Mouse (Mus musculus) CD4-positive helper T cell, adult 2 months (primary cell): ENCODE data around the gene Asl.

Experiments used
- DNase-seq: peaks from one replicate; pipeline ENCODE4 v3.0.0-alpha.2; 2012; ENCODE audit warnings: low read depth, missing footprints, low spot score

Gene Asl

GRCm38 (mm10) chr5:130046100-130046499 is 17.1 kb upstream of the Asl start:
- DNase-seq: no peak

DNA sequence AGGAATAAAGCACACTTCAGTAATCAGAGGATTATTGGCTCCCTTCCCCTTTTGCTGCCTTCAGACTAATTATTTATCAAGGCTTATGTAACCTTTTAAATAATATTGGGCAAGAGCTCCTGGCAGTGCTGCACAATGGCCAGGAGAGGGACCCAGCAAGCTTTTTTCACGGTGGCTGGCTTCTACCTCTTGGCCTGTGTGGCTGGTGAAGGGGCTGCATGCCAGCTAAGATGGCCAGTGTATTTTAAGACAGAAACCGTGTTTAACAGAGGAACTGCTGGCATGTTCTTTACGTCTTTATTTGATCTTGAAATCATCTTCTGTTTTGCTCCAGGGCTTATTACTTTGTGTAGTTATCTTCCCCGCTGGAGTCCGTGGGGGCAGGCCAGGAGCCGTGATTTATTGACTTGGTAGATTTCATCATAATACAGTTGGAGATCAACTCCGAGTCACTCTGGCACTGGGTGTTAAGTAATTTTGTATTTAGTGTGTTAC is 15.2 kb upstream of the Asl start:
- DNase-seq: no peak

- no peak for DNase-seq
Observed at GRCm38 (mm10) chr5:130043741-130044140, 14.7 kb upstream of the Asl start.

DNA sequence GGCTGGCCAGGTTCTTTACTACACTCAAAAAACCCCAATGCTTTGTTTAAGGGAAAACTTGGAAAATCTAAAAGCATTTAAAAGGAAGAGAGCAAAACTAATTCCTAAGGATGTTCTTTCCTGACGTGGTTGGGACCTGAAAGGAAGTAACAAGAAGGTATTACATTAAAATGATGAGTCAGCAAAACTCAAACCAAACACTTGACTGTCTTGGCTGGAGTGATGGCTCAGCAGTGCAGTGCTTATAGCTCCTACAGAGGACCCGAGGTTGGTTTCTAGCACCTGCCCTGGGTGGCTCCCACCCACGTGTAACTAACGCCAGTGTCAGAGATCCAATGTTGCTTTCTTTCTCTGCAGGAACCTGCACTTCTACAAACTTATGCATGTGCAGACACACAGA is 12.2 kb upstream of the Asl start:
- DNase-seq: no peak

- DNase-seq: no peak
Observed at GRCm38 (mm10) chr5:130040797-130041196, 11.8 kb upstream of the Asl start.

DNA sequence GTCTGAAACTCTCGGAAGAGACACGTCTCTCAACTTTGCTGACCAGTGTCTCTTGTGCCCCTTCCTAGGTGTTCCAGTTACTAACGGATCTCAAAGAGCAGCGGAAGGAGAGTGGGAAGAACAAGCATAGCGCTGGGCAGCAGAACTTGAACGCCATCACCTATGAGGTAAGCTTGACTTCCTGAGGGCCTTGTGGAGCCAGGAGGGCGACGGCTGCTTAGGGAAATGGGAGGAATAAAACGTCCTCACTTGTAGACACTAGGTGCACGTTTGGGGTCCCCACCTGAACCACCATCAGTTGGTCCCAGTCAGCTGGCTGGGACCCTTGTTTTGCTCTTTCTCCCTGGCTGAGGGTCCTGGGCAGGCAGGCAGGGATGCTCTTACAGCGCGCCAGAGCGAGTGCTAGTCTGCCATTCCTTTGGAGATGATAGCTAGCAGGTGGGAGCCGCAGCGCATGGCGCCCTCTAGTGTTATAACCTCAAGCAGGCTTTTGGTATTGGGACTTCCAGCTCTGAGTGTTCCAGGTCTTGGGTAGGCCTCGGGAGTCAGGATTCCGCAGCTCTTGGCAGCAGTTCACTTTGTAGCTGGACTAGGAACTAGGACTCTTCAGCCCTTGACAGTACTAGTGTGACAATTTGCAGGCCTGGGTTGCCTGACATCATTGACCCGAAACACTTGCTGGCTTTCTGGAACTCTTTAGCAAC is 8.9 kb upstream of the Asl start:
- DNase-seq: peak; percentile 54

DNA sequence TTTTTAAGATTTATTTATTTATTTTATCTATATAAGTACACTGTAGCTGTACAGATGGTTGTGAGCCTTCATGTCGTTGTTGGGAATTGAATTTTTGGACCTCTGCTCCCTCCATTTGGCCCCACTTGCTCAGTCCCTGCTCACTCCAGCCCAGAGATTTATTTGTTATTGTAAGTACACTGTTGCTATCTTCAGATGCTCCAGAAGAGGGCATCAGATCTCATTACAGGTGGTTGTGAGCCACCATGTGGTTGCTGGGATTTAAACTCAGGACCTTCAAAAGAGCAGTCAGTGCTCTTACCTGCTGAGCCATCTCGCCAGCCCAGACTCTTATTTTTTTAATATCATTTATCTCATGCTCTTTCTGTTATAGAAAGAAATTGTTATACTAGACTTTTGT is 7.3 kb upstream of the Asl start:
- peak; percentile 55 for DNase-seq

DNA sequence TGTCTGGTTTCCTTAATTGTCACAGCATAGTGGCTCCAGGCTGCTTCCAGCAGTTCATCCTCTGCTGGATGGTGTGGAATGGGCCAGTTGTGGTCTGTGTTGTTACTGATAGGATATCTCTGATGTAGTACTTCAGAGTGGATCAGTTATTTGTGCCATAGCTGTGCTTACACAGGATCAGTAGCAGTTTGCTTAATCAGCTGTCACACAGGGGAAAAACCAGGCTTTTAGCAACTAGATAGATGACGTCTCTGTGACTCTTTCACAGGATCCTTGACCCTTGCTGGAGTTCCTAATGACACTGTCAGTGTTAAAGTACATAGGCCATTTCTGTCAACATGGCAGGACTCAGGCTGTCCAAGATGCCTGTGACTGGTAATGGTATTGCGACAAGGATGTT is 4.8 kb upstream of the Asl start:
- no peak for DNase-seq

DNA sequence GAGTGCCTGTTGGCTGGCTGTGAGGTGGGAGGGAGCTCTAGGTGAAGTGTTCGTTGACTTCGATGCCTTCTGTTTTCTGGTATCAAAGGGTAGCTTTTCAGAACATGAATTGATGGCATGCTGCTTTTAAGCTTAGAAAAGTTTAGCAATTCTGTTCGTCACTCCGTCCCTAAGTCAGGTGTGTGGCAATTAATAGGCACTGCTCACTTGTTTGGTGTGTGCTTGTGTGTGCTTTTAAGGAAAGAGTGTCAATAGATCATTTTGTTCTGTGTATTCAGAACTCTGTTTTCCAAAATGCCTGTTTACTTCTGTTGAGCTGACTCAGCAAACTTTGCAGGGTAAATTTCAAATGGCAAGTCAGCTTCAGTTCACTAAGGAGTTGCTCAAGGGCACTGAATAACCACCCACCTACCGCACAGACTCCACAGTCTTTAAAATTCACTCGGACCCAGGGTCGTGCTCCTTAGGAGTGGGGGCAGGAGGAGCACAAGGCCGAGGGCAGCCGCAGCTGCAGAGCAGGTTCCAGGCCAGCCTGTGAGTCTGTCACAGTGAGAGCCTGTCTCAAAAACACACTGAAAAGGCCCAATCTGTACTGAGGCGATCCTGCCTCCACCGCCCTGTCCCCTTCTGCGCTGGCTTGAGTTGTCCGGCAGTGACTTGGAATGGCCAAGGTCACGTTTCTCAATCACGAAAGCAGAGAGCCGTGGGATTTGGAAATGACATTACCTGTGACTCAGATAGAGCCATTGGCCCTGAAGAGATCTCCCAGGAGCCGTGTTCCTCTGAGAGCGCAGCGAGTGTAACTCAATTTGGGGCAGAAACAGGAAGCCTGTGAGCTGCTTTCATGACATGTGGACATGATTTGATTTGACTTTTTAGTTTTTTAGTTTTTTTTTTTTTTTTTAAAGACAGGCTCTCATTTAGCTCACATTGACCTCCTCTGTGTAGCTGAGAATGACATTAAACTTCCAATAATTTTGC is 2.7 kb upstream of the Asl start:
- DNase-seq: no peak

- no peak for DNase-seq
Observed at GRCm38 (mm10) chr5:130027696-130028095, 1.4 kb downstream of the Asl start.

GRCm38 (mm10) chr5:130027134-130027533 is 1.9 kb downstream of the Asl start:
- DNase-seq: no peak

DNA sequence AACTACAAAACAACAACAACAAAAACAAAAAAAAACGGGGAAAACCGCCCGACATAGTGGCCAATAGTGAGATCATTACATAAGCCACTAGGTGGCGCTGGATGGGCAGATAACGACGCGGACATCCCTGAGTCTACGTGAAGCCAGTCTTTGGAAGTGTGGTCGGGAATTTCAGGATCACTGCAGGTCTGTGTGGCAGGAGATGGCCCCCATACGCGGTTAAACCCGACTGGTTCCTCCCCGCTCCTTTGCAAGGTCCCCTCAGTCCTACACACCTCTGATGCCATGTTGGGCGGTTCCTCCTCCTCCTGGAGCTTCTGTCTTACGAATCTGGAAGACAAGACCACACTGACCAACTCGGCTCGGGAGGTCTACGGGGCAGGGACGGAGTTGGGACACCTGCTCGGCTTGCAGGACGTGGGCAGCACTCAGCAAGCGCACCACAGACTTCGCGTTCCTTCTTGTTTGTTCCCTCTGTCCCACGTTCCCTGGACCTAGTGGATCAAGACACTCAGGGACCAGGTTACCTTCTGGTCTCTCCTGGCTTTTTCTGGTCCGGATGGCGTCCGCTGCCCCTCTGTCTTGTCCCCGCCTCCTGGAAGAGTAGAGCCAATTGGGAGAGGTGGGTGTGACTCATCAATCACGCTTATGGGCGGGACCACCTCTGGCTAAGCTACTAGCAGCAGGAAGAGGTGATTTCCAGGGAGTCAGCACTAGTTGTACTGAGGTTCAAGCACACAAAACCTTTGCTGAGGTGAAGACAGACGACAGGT is 5.1 kb downstream of the Asl start:
- DNase-seq: peak; percentile 90

DNA sequence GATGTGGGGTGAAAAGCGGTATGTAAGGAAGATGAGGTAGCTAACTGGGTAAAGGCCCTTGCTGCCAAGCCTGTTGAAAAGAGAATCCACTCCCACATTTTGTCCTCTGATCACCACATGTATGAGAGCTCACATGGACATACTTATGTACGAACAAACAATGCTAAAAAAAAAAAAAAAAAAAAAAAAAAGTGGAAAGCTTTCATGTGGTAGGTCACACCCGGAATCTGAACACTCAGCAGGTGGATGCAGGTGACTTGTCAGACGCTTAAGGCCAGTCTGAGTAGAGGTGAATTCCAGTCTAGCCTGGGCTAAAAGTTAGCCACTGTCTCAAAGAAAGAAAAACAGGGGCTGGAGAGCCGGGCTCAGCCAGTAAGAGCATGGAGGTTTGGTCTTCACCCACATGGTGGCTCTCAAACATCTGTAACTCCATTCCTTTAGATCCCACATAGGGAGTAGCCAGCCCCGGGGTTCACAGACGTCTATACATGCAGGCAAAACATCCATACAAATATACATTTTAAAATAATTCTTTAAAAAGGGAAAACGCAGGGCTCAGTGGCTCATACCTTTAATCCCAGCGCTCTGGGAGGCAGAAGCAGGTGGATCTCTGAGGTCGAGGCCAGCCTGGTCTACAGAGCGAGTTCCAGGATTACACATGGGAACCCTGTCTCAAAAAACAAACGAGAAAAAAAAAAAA is 5.8 kb downstream of the Asl start:
- DNase-seq: no peak

- no peak for DNase-seq
Observed at GRCm38 (mm10) chr5:130022366-130022765, 6.7 kb downstream of the Asl start.

DNA sequence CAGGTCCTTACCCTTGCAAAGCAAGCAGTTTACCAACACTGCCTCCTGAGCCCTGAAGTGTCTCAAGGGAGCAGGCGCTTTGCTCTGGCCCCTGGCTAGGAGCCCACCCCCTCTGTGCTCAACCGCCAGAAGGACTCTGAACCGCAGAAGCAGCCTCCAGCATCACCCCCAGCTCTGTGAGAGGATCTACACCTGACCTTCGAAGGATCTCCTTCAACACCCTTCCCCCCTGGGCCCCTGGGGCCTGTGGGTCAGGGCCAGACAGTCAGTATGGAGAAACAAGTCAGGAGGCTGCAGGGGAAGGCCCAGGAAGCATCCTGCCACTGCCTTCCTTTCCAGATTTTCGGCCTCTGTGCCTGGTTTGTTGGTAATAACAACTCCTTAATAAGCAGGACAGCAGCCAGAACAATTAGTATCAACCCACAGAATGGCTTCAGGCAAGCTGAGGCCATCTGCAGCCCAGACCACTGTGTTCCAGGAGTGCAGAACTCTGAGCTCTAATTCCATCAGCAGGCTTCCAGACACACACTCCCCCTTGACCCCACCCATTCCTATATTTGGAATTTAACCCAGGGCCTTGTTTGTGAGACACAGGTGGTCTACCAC is 7.6 kb downstream of the Asl start:
- DNase-seq: no peak

GRCm38 (mm10) chr5:130019461-130019860 is 9.6 kb downstream of the Asl start:
- DNase-seq: no peak

- no peak for DNase-seq
Observed at GRCm38 (mm10) chr5:130015104-130015503, 13.9 kb downstream of the Asl start.

- DNase-seq: no peak
Observed at GRCm38 (mm10) chr5:130010961-130011360, 18.1 kb downstream of the Asl start.

DNA sequence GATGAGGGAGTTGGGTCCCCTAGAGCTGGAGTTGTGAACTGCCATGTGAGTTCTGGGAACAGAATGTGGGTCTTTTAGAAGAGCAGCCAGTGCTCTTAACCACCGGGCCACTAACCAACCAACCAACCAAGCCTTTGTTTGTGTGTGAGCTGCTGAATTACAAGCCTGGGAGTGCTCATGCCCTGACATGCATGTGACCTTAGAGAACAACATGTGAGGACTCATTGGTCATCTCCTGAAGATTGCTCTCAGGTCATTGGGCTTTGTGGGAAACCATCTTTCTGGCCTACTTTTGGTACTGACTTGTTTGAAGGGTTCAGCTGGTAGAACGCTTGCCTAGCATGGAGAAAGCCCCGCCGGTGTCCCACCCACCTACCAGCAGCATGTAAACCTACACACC is 19.3 kb downstream of the Asl start:
- DNase-seq: no peak

- no peak for DNase-seq
Observed at GRCm38 (mm10) chr5:130008034-130008590, 20.9 kb downstream of the Asl start.

GRCm38 (mm10) chr5:130007344-130007743 is 21.7 kb downstream of the Asl start:
- peak; percentile 47 for DNase-seq
